Mouse (Mus musculus) cerebellum, adult (tissue): Measurements from ENCODE around the gene Podn.
"Not testable (repeated sequence)": the region's sequence is repeated elsewhere in the genome, so short reads cannot be mapped to it uniquely, and the experiment has no call there.

Experiments
- ATAC-seq: cut with Nextera tagmentation; 2 replicates; pipeline ENCODE4 v1.9.2; 2017; ENCODE audit warnings: mild to moderate bottlenecking, moderate library complexity, mixed read lengths; ENCODE audit not compliant: insufficient number of reproducible peaks, low FRiP score, low TSS enrichment

The Podn gene

GRCm38 (mm10) chr4:108079762-108080161 lies 16.5 kb downstream of the Podn start:
- no peak for ATAC-seq

- not testable (repeated sequence) for ATAC-seq
These were observed 17.1 kb downstream of the Podn start for GRCm38 (mm10) chr4:108079191-108079590.

- no peak for ATAC-seq
These were observed 18.9 kb downstream of the Podn start for GRCm38 (mm10) chr4:108077224-108077955.

GRCm38 (mm10) chr4:108074204-108074823 lies 21.9 kb downstream of the Podn start:
- ATAC-seq: no peak

GRCm38 (mm10) chr4:108072086-108072485 lies 24.2 kb downstream of the Podn start:
- ATAC-seq: no peak

GRCm38 (mm10) chr4:108071235-108071901 lies 24.9 kb downstream of the Podn start:
- ATAC-seq: peak; percentile 99

GRCm38 (mm10) chr4:108070723-108071122 lies 25.5 kb downstream of the Podn start:
- no peak for ATAC-seq

- ATAC-seq: no peak
These were observed 26.0 kb downstream of the Podn start for GRCm38 (mm10) chr4:108070286-108070685.

GRCm38 (mm10) chr4:108068081-108068480 lies 28.2 kb downstream of the Podn start:
- no peak for ATAC-seq

GRCm38 (mm10) chr4:108067261-108067660 lies 29.0 kb downstream of the Podn start:
- no peak for ATAC-seq

GRCm38 (mm10) chr4:108066569-108066968 lies 29.7 kb downstream of the Podn start:
- ATAC-seq: no peak

- ATAC-seq: no peak
These were observed 30.9 kb downstream of the Podn start for GRCm38 (mm10) chr4:108065176-108065844.

- no peak for ATAC-seq
These were observed 32.6 kb downstream of the Podn start for GRCm38 (mm10) chr4:108063616-108064015.

GRCm38 (mm10) chr4:108062524-108062923 lies 33.7 kb downstream of the Podn start:
- ATAC-seq: no peak

GRCm38 (mm10) chr4:108060774-108061173 lies 35.5 kb downstream of the Podn start:
- no peak for ATAC-seq

- no peak for ATAC-seq
These were observed 36.5 kb downstream of the Podn start for GRCm38 (mm10) chr4:108059601-108060379.

GRCm38 (mm10) chr4:108058166-108058565 lies 38.1 kb downstream of the Podn start:
- ATAC-seq: no peak

- no peak for ATAC-seq
These were observed 39.0 kb downstream of the Podn start for GRCm38 (mm10) chr4:108057247-108057646.

GRCm38 (mm10) chr4:108055873-108056272 lies 40.4 kb downstream of the Podn start:
- ATAC-seq: no peak

GRCm38 (mm10) chr4:108052673-108053072 lies 43.6 kb downstream of the Podn start:
- no peak for ATAC-seq
